Comparison of ENCODE assay signal across 10 mouse cellular contexts in the genomic region with DNA sequence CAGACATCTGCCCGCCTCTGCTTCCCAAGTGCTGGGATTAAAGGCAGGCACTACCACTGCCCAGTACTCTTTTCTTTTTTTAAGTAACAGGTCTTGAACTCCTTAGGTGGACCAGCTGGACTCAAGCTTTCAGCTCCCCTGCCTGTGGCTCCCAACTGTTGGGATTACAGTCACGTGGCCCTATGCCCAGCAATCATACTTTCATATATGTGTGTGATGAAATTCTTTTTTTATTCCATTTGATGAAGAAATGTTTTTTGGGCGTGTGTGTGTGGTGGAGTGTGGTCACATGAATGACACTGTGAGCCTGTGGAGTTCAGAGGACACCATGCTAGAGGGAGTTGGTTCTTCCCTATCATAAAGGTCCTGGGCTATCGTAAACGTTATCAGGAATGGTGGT. TPM values are rescaled to one million over a fixed set of nuclear protein-coding genes. Genes with fewer than 3 reads are reported as not detected.
DNase-seq lines count a peak whose midpoint lies in the region; ATAC-seq and TF ChIP-seq lines count a peak whose summit lies in the region.
"Had no signal": no experiment of that assay in that cellular context is flagged by ENCODE, and none has a peak within 500 bp of the region (broad histone marks: within the 10 kb centered on the region; RNA-seq: fewer than 3 reads in every experiment).

No protein-coding gene starts in this region.

- no peak for TF ChIP-seq POLR2A in bone marrow macrophage, adult 2 months (IDR thresholded peaks at IDR 0.05; ENCODE audit: borderline replicate concordance, low read depth, low read length)
- TF ChIP-seq POLR2A in myocyte (IDR thresholded peaks at IDR 0.05; ENCODE audit: insufficient read length, low read depth), result no peak

- ATAC-seq in kidney, embryonic 14.5 days (ENCODE audit: low FRiP score, low TSS enrichment), result no peak
- no peak for ATAC-seq in intestine, postnatal 0 days
- ATAC-seq in megakaryocyte progenitor cell, adult 5-6 weeks (replicated peaks; ENCODE audit: poor library complexity), result no peak

- H3K4me1 ChIP-seq in kidney, embryonic 14.5 days (ENCODE audit: control insufficient read depth, insufficient read depth, low read length), result peaks cover 12% of the 10 kb centered on the region
- peaks cover 19% of the 10 kb centered on the region for H3K4me1 ChIP-seq in bone marrow macrophage, adult 2 months (ENCODE audit: control insufficient read depth, insufficient read depth, low read length)
- peaks cover 3% of the 10 kb centered on the region; the same call in 1 of the 2 replicates for H3K4me1 ChIP-seq in intestine, postnatal 0 days (replicated peaks; ENCODE audit: control insufficient read depth, insufficient read depth, low read length)

- H3K79me2 ChIP-seq in myocyte (ENCODE audit: control insufficient read depth, insufficient read depth), result peaks cover 65% of the 10 kb centered on the region

- no peak overlapping the region for H3K27ac ChIP-seq in kidney, embryonic 14.5 days (ENCODE audit: low read depth, low read length)
- H3K27ac ChIP-seq in bone marrow macrophage, adult 2 months (ENCODE audit: insufficient read depth, low read depth, low read length), result peak overlapping the region; percentile 26
- peak overlapping the region; percentile 4; the same call in 1 of the 2 replicates for H3K27ac ChIP-seq in intestine, postnatal 0 days (ENCODE audit: low read depth, low read length)

- peak overlapping the region; percentile 90; the same call in 1 of the 2 replicates for H3K4me2 ChIP-seq in kidney, embryonic 14.5 days (replicated peaks; ENCODE audit: low read depth, low read length)
- H3K4me2 ChIP-seq in intestine, postnatal 0 days (replicated peaks; ENCODE audit: low read depth), result peak overlapping the region; percentile 93
- peak overlapping the region; percentile 88 for H3K4me2 ChIP-seq in myocyte (ENCODE audit: low read depth)

- H3K9ac ChIP-seq in kidney, embryonic 14.5 days (ENCODE audit: low read depth, low read length), result no peak overlapping the region
- 0 out of 2 replicates have a peak overlapping the region, but pooled peaks have one; percentile 81 for H3K9ac ChIP-seq in intestine, postnatal 0 days (ENCODE audit: low read depth, low read length)

- 88% methylated on average over 5 of the region's 5 CpGs for WGBS in kidney, embryonic 14.5 days
- 38% methylated on average over 5 of the region's 5 CpGs for WGBS in intestine, postnatal 0 days

- DNase-seq in kidney, postnatal 14 days, result no peak
- DNase-seq in urinary bladder, postnatal 10 days (ENCODE audit: low spot score), result no peak
- DNase-seq in layer of hippocampus, adult 18-20 months (ENCODE audit: low spot score in 2 of 2), result no peak
- DNase-seq: cerebellum, postnatal 14 days; lung, adult 18-20 months had no signal

- H3K27me3 ChIP-seq in kidney, embryonic 14.5 days (ENCODE audit: control insufficient read depth, insufficient read depth, low read length), result no peaks in the 10 kb centered on the region
- H3K27me3 ChIP-seq in intestine, postnatal 0 days (replicated peaks; ENCODE audit: control insufficient read depth, insufficient read depth, low read length), result no peaks in the 10 kb centered on the region
- H3K27me3 ChIP-seq in myocyte (ENCODE audit: control insufficient read depth, insufficient read depth, insufficient read length), result no peaks in the 10 kb centered on the region

- no peak for TF ChIP-seq CTCF in bone marrow macrophage, adult 2 months (IDR thresholded peaks at IDR 0.05; ENCODE audit: low read depth, low read length)
- no peak for TF ChIP-seq CTCF in intestine, postnatal 0 days (IDR thresholded peaks at IDR 0.05; ENCODE audit: low read depth)

- H3K36me3 ChIP-seq in kidney, embryonic 14.5 days (ENCODE audit: control insufficient read depth, insufficient read depth, low read length), result peaks cover 4% of the 10 kb centered on the region; the same call in 1 of the 2 replicates
- peaks cover 6% of the 10 kb centered on the region; the same call in 1 of the 2 replicates for H3K36me3 ChIP-seq in intestine, postnatal 0 days (ENCODE audit: control insufficient read depth, insufficient read depth)
- H3K36me3 ChIP-seq in myocyte (ENCODE audit: control insufficient read depth, insufficient read depth), result peaks cover 14% of the 10 kb centered on the region

- H3K4me3 ChIP-seq in kidney, embryonic 14.5 days (ENCODE audit: low read length), result no peak overlapping the region
- H3K4me3 ChIP-seq in bone marrow macrophage, adult 2 months (ENCODE audit: insufficient read depth, low read length), result peak overlapping the region; percentile 96
- no peak overlapping the region; the same call in 1 of the 2 replicates for H3K4me3 ChIP-seq in intestine, postnatal 0 days (ENCODE audit: low read depth, low read length)
- H3K4me3 ChIP-seq in myocyte, result peak overlapping the region; percentile 93

- no peak overlapping the region for H3ac ChIP-seq in myocyte (ENCODE audit: control insufficient read depth, insufficient read length)

- no peaks in the 10 kb centered on the region for H3K9me3 ChIP-seq in kidney, embryonic 14.5 days (ENCODE audit: control insufficient read depth, low read length)
- H3K9me3 ChIP-seq in intestine, postnatal 0 days (ENCODE audit: control insufficient read depth), result no peaks in the 10 kb centered on the region

TF ChIP-seq in myocyte, 11 proteins besides CTCF, POLR2A, EP300 and RAD21:
- TF ChIP-seq USF1 (IDR thresholded peaks at IDR 0.05; ENCODE audit: low read depth), result peak; percentile 32
- no peak for TF ChIP-seq TCF12 (IDR thresholded peaks at IDR 0.05; ENCODE audit: insufficient read depth, poor library complexity, severe bottlenecking)

RNA-seq across cellular contexts. Expression of gene Naa25, which starts 1.8 kb away (rescaled TPM):
- 32.8 and 49.7 TPM in 2 replicates for polyA plus RNA-seq in kidney, embryonic 14.5 days (2014; fragmentation: Nextera tagmentation; extraction: Ambion mirVana)
- 9.9 and 14.0 TPM in 2 replicates for polyA plus RNA-seq in bone marrow macrophage, adult 2 months (2012; ENCODE audit: insufficient read depth, insufficient read length, missing spikeins)
- polyA plus RNA-seq in intestine, postnatal 0 days (2015; fragmentation: Nextera tagmentation; extraction: Ambion mirVana), result 14.2 and 15.0 TPM in 2 replicates
- 22.0 TPM for polyA plus RNA-seq in myocyte (2012; fragmentation: generic; extraction: Trizol)
- total RNA-seq in megakaryocyte progenitor cell, adult 5-6 weeks (2015), result 35.9 and 39.7 TPM in 2 replicates
- 66.4 and 80.6 TPM in 2 replicates for total RNA-seq in megakaryocyte progenitor cell, adult 5-6 weeks (2017)
- 10 to 100 TPM; 39.4 to 39.8 TPM for total RNA-seq in layer of hippocampus, adult 18-20 months (2021)

RNA-seq across cellular contexts. Expression of gene Trafd1, which starts 14.1 kb away (rescaled TPM):
- 31.6 and 50.1 TPM in 2 replicates for polyA plus RNA-seq in kidney, embryonic 14.5 days (2014; fragmentation: Nextera tagmentation; extraction: Ambion mirVana)
- polyA plus RNA-seq in bone marrow macrophage, adult 2 months (2012; ENCODE audit: insufficient read depth, insufficient read length, missing spikeins), result 233 and 235 TPM in 2 replicates
- polyA plus RNA-seq in intestine, postnatal 0 days (2015; fragmentation: Nextera tagmentation; extraction: Ambion mirVana), result 99.1 and 100 TPM in 2 replicates
- polyA plus RNA-seq in myocyte (2012; fragmentation: generic; extraction: Trizol), result 29.3 TPM
- 29.1 and 36.4 TPM in 2 replicates for total RNA-seq in megakaryocyte progenitor cell, adult 5-6 weeks (2015)
- total RNA-seq in megakaryocyte progenitor cell, adult 5-6 weeks (2017), result 37.5 and 38.5 TPM in 2 replicates
- 10 to 100 TPM; 73.2 to 74.7 TPM for total RNA-seq in layer of hippocampus, adult 18-20 months (2021)

RNA-seq across cellular contexts. Expression of gene Tmem116, which starts 52.2 kb away (rescaled TPM):
- polyA plus RNA-seq in kidney, embryonic 14.5 days (2014; fragmentation: Nextera tagmentation; extraction: Ambion mirVana), result 3.7 and 5.0 TPM in 2 replicates
- 2.3 and 2.8 TPM in 2 replicates for polyA plus RNA-seq in bone marrow macrophage, adult 2 months (2012; ENCODE audit: insufficient read depth, insufficient read length, missing spikeins)
- polyA plus RNA-seq in intestine, postnatal 0 days (2015; fragmentation: Nextera tagmentation; extraction: Ambion mirVana), result 6.8 and 7.2 TPM in 2 replicates
- polyA plus RNA-seq in myocyte (2012; fragmentation: generic; extraction: Trizol), result 3.3 TPM
- 0.34 TPM in 1 of 2 replicates, not detected in the other for total RNA-seq in megakaryocyte progenitor cell, adult 5-6 weeks (2015)
- 0.34 and 0.42 TPM in 2 replicates for total RNA-seq in megakaryocyte progenitor cell, adult 5-6 weeks (2017)
- total RNA-seq in layer of hippocampus, adult 18-20 months (2021), result 1 to 10 TPM; 8.4 to 8.9 TPM

RNA-seq across cellular contexts. Expression of gene Erp29, which starts 52.8 kb away (rescaled TPM):
- polyA plus RNA-seq in kidney, embryonic 14.5 days (2014; fragmentation: Nextera tagmentation; extraction: Ambion mirVana), result 136 and 142 TPM in 2 replicates
- polyA plus RNA-seq in bone marrow macrophage, adult 2 months (2012; ENCODE audit: insufficient read depth, insufficient read length, missing spikeins), result 365 and 401 TPM in 2 replicates
- 164 and 175 TPM in 2 replicates for polyA plus RNA-seq in intestine, postnatal 0 days (2015; fragmentation: Nextera tagmentation; extraction: Ambion mirVana)
- 86.0 TPM for polyA plus RNA-seq in myocyte (2012; fragmentation: generic; extraction: Trizol)
- 225 and 238 TPM in 2 replicates for total RNA-seq in megakaryocyte progenitor cell, adult 5-6 weeks (2015)
- 1,016 and 1,033 TPM in 2 replicates for total RNA-seq in megakaryocyte progenitor cell, adult 5-6 weeks (2017)
- total RNA-seq in layer of hippocampus, adult 18-20 months (2021), result 100 to 1,000 TPM; 140 to 150 TPM

Comparison
In these comparisons a context has a peak if more than half of its experiments do, and no peak if none do; other contexts are left out.
1. H3K4me3 ChIP-seq: peak in bone marrow macrophage, adult 2 months (single experiment) and myocyte (single experiment); none in kidney, embryonic 14.5 days (single experiment) and intestine, postnatal 0 days (single experiment).
2. Peak in every context shown above with its lines, with median percentiles within 50 percentile points of each other: H3K4me2 ChIP-seq.